Mouse (Mus musculus): Measurements from ENCODE around the gene Vmn1r152. TPM values are rescaled to one million over a fixed set of nuclear protein-coding genes. Genes with fewer than 3 reads are reported as not detected.
"Not testable (repeated sequence)": the region's sequence is repeated elsewhere in the genome, so short reads cannot be mapped to it uniquely, and the experiment has no call there.

Gene Vmn1r152
- not detected in 2 replicates for total RNA-seq (2012; rRNA removed)

GRCm38 (mm10) chr7:22522667-22523066, at the start of gene Vmn1r152:
Gene Vmn1r152 (plus strand): TSS chr7:22522967.
- H3K4me1 ChIP-seq (ENCODE audit: control insufficient read depth in 2 of 2, insufficient read depth in 2 of 2, low read length in 2 of 2, poor library complexity in 1 of 2); DNase-seq (ENCODE audit: low read depth, low spot score); H3K27ac ChIP-seq (ENCODE audit: insufficient read depth, low read depth, low read length, poor library complexity, severe bottlenecking); H3K9ac ChIP-seq (ENCODE audit: insufficient read depth, low read depth, low read length, poor library complexity, severe bottlenecking); H3K4me3 ChIP-seq (ENCODE audit: insufficient read depth in 1 of 2, low read depth in 1 of 2, low read length in 2 of 2, poor library complexity in 1 of 2, severe bottlenecking in 1 of 2); H3K9me3 ChIP-seq (ENCODE audit: control insufficient read depth, insufficient read depth, low read depth, low read length); in situ Hi-C loops (cut with MboI; ENCODE audit: low sequenced_read_pairs in 2 of 2, unreplicated experiment in 2 of 2); H3K36me3 ChIP-seq (ENCODE audit: control insufficient read depth, insufficient read depth, low read length, poor library complexity, severe bottlenecking): not testable (repeated sequence)

DNA sequence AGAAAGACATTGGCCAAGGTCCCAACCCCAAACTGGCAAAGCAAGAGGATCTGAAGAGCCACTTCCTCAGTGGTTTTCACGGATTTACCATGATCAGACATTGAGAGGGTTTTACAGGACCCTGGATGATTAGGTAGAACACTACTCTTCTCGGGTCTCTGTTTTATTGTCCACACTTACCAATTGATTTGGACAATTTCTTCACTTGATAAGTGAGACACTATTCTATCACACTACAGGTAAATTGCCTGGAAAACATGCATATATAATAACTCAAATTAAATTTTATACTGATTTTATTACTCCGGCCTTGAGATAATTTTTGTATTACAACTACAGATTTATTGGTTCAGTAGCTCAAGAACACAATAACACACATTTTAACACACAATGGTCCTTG, 23.2 kb upstream of the Vmn1r152 start, which contains the start of gene Vmn1r151:
TSS of gene Vmn1r151 (minus strand) at position 101 of the 400 bp plus-strand sequence.
- DNase-seq (ENCODE audit: low read depth, low spot score); H3K36me3 ChIP-seq (ENCODE audit: control insufficient read depth, insufficient read depth, low read length, poor library complexity, severe bottlenecking); H3K4me3 ChIP-seq (ENCODE audit: insufficient read depth in 1 of 2, low read depth in 1 of 2, low read length in 2 of 2, poor library complexity in 1 of 2, severe bottlenecking in 1 of 2); H3K27ac ChIP-seq (ENCODE audit: insufficient read depth, low read depth, low read length, poor library complexity, severe bottlenecking); H3K4me1 ChIP-seq (ENCODE audit: control insufficient read depth in 2 of 2, insufficient read depth in 2 of 2, low read length in 2 of 2, poor library complexity in 1 of 2); in situ Hi-C loops (cut with MboI; ENCODE audit: low sequenced_read_pairs in 2 of 2, unreplicated experiment in 2 of 2); H3K9ac ChIP-seq (ENCODE audit: insufficient read depth, low read depth, low read length, poor library complexity, severe bottlenecking); H3K9me3 ChIP-seq (ENCODE audit: control insufficient read depth, insufficient read depth, low read depth, low read length): not testable (repeated sequence)

DNA sequence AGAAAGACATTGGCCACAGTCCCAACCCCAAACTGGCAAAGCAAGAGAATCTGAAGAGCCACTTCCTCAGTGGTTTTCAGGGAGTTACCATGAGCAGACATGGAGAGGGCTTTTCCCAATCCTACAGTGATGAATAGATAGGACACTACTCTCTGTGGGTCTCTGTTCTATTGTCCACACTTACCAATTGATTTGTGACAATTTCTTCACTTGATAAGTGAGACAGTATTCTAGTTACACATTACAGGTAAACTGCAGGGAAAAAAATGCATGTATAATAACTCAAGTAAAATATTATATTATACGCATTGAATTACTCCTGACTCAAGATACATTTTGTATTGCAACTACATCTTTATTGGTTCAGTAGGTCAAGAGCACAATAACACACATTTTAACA, 12.0 kb downstream of the Vmn1r152 start, which contains the start of gene Gm8677:
TSS of gene Gm8677 (minus strand) at position 101 of the 400 bp plus-strand sequence.
- DNase-seq (ENCODE audit: low read depth, low spot score); H3K4me1 ChIP-seq (ENCODE audit: control insufficient read depth in 2 of 2, insufficient read depth in 2 of 2, low read length in 2 of 2, poor library complexity in 1 of 2); H3K4me3 ChIP-seq (ENCODE audit: insufficient read depth in 1 of 2, low read depth in 1 of 2, low read length in 2 of 2, poor library complexity in 1 of 2, severe bottlenecking in 1 of 2); in situ Hi-C loops (cut with MboI; ENCODE audit: low sequenced_read_pairs in 2 of 2, unreplicated experiment in 2 of 2); H3K36me3 ChIP-seq (ENCODE audit: control insufficient read depth, insufficient read depth, low read length, poor library complexity, severe bottlenecking); H3K27ac ChIP-seq (ENCODE audit: insufficient read depth, low read depth, low read length, poor library complexity, severe bottlenecking); H3K9me3 ChIP-seq (ENCODE audit: control insufficient read depth, insufficient read depth, low read depth, low read length); H3K9ac ChIP-seq (ENCODE audit: insufficient read depth, low read depth, low read length, poor library complexity, severe bottlenecking): not testable (repeated sequence)

DNA sequence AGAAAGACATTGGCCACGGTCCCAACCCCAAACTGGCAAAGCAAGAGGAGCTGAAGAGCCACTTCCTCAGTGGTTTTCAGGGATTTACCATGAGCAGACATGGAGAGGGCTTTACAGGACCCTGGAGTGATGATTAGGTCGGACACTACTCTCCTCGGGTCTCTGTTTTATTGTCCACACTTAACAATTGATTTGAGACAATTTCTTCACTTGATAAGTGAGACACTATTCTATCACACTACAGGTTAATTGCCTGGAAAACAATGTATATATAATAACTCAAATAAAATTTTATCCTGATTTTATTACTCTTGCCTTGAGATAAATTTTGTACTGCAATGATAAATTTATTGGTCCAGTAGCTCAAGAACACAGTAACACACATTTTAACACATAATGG, 42.5 kb downstream of the Vmn1r152 start, which contains the start of gene Gm4201:
TSS of gene Gm4201 (minus strand) at position 101 of the 400 bp plus-strand sequence.
- H3K4me1 ChIP-seq (ENCODE audit: control insufficient read depth in 2 of 2, insufficient read depth in 2 of 2, low read length in 2 of 2, poor library complexity in 1 of 2); H3K27ac ChIP-seq (ENCODE audit: insufficient read depth, low read depth, low read length, poor library complexity, severe bottlenecking); H3K4me3 ChIP-seq (ENCODE audit: insufficient read depth in 1 of 2, low read depth in 1 of 2, low read length in 2 of 2, poor library complexity in 1 of 2, severe bottlenecking in 1 of 2); DNase-seq (ENCODE audit: low read depth, low spot score); H3K36me3 ChIP-seq (ENCODE audit: control insufficient read depth, insufficient read depth, low read length, poor library complexity, severe bottlenecking); in situ Hi-C loops (cut with MboI; ENCODE audit: low sequenced_read_pairs in 2 of 2, unreplicated experiment in 2 of 2); H3K9me3 ChIP-seq (ENCODE audit: control insufficient read depth, insufficient read depth, low read depth, low read length); H3K9ac ChIP-seq (ENCODE audit: insufficient read depth, low read depth, low read length, poor library complexity, severe bottlenecking): not testable (repeated sequence)

Other genes with a start within 250 kb of the Vmn1r152 start
- gene Gm4187, start 193.2 kb upstream of the Vmn1r152 start, total RNA-seq (2012; rRNA removed), result not detected in 2 replicates
- gene Gm8660, start 151.9 kb upstream of the Vmn1r152 start, total RNA-seq (2012; rRNA removed), result not detected in 2 replicates
- not detected in 2 replicates for gene Vmn1r148, start 109.4 kb upstream of the Vmn1r152 start, total RNA-seq (2012; rRNA removed)
- not detected in 2 replicates for gene Vmn1r149, start 84.7 kb upstream of the Vmn1r152 start, total RNA-seq (2012; rRNA removed)
- not detected in 2 replicates for gene Gm10665, start 58.9 kb upstream of the Vmn1r152 start, total RNA-seq (2012; rRNA removed)
- not detected in 2 replicates for gene Vmn1r151, start 23.3 kb upstream of the Vmn1r152 start, total RNA-seq (2012; rRNA removed)
- gene Gm8677, start 11.9 kb downstream of the Vmn1r152 start, total RNA-seq (2012; rRNA removed), result not detected in 2 replicates
- not detected in 2 replicates for gene Gm4201, start 42.4 kb downstream of the Vmn1r152 start, total RNA-seq (2012; rRNA removed)
- not detected in 2 replicates for gene Gm4565, start 65.2 kb downstream of the Vmn1r152 start, total RNA-seq (2012; rRNA removed)
- gene Vmn1r155, start 135.1 kb downstream of the Vmn1r152 start, total RNA-seq (2012; rRNA removed), result not detected in 2 replicates
- gene Gm8693, start 169.3 kb downstream of the Vmn1r152 start, total RNA-seq (2012; rRNA removed), result not detected in 2 replicates
- not detected in 2 replicates for gene Gm4567, start 196.7 kb downstream of the Vmn1r152 start, total RNA-seq (2012; rRNA removed)
- gene Vmn1r157, start 238.7 kb downstream of the Vmn1r152 start, total RNA-seq (2012; rRNA removed), result not detected in 2 replicates

Data from ES-E14 (cell line).